Mouse (Mus musculus): ENCODE results near the gene Stub1.
A peak's percentile ranks its signal among the peaks of the same experiment; 100 is the strongest.
"Not testable (repeated sequence)": the region's sequence is repeated elsewhere in the genome, so short reads cannot be mapped to it uniquely, and the experiment has no call there.

Stub1 gene

DNA sequence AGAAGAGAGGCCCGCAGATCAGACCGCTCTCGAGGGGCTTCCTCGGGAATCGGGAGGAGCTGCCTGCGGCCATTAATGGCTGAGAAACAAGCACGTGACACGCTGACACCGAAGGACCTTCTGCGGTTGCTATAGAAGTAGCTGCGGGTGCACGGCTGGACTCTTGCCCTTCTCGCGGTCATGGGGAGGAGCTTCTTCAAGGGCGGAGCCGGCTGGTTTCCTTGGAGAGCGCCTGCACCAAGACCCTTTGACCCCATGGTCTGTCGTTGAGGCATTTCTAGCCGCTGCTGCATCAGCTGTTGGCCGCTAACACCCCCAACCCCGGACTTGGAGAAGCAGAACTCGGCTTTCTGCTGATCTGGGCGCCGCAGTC, at the start of gene Stub1:
TSS of gene Stub1 (minus strand) at position 114 of the 373 bp plus-strand sequence.
- DNase-seq = peak; percentile 96 to 98

- peak in 1 of 2 experiments; percentile 46 for DNase-seq
Observed at GRCm38 (mm10) chr17:25882306-25882705, 49.1 kb upstream of the Stub1 start.

GRCm38 (mm10) chr17:25881691-25882090, 48.5 kb upstream of the Stub1 start:
- DNase-seq = peak in 1 of 2 experiments; percentile 30

- peak; percentile 55 to 59 for DNase-seq
Observed at GRCm38 (mm10) chr17:25880913-25881641, 47.9 kb upstream of the Stub1 start.

DNA sequence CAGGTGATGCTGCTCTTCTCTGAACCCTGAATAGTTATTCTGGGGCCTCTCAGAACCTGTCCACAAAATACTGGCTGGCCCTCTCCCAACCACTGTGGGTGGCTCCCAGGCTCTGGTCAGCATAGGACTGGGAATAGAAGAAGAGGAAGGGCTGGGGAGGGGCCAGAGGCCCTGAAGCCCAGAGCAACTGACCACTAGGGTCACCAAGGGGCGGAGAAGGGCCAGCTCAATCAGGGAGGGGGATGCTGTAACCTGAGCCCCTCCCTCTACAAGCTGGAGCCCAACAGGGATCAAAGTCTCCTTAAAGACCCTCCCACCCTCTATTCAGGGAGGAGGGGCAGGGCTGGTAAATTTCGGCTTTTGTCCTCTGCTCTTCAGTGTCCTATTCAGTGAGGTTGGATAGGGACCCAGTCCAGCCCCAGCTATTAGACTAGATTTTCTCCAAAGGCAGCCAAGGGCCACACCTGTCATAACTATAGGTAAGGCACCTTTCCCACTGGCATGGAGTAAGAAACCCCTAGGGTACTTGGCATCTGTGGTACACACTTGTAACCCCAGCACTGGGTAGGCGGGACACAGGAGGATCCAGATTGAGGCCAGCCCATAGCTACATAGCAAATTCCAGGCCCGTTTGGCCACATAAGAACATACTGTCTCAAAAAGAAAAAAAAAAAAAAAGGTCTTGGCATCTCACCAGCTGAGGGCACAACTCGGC, 47.1 kb upstream of the Stub1 start, which contains the start of gene Wfikkn1:
TSS of gene Wfikkn1 (minus strand) at position 663 of the 715 bp plus-strand sequence.
- DNase-seq = peak in 1 of 2 experiments; percentile 62

DNA sequence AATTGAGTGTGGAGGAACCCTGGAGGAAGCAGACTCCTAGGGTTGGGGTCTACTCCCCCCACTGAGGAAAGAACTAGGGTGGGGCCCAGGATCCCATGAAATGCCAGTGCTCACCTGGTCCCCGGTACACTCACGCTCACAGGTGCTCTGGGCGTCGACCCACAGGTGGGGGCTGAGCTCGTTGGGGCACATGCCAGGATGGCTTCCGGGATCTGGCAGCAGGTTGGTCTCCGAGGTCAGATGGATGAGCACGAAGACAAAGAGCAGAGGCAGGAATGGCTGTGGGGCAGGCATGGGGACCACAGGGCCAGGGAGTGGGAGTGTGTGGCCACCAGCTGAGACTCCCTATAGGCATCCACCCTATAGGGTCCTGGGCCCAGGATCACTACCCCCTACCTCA, 46.5 kb upstream of the Stub1 start:
- DNase-seq = peak in 1 of 2 experiments; percentile 58

GRCm38 (mm10) chr17:25879261-25879660, 46.1 kb upstream of the Stub1 start:
- peak; percentile 81 to 89 for DNase-seq

- peak in 1 of 2 experiments; percentile 45 for DNase-seq
Observed at GRCm38 (mm10) chr17:25878611-25879180, 45.5 kb upstream of the Stub1 start.

DNA sequence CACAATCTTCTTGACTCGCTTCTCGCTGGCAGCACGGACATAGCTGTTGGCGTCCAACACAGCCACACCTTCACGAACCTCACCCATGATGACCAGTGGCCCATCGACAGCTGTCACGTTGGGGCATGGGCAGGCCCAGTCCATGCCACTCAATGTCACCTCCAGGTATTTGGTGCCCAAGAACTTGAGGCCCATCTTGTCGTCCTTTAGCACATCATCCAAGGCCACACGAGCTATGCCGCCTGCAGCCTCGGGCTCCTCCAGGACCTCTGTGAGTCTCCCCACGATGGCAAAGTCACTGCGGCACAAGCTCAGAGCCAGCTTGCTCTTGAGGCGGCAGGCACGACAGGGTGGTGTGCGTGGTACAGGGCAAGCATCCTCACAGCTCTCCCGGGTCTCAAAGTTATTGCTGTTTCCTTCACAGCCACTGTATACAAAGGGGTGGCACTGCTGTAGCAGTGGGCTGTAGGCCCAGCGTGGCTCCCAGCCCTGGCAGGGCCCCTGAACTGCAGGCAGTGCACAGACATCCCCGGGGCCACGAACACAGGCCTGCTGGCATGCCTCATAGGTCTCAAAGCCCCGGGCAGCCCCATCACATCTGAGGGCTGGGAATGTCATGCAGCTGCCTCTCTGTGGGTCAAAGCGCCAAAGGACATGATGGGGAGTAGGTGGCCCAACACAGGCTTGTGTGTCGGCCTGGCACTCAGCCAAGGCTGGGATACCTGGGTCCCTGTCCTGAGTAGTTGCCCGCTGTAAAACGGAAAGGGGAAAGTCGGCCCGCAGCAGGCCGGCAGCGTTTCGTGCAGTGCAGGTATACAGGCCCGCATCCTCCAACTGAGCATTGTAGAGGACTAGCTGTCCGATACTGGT, 44.8 kb upstream of the Stub1 start:
- DNase-seq = peak in 1 of 2 experiments; percentile 65

DNA sequence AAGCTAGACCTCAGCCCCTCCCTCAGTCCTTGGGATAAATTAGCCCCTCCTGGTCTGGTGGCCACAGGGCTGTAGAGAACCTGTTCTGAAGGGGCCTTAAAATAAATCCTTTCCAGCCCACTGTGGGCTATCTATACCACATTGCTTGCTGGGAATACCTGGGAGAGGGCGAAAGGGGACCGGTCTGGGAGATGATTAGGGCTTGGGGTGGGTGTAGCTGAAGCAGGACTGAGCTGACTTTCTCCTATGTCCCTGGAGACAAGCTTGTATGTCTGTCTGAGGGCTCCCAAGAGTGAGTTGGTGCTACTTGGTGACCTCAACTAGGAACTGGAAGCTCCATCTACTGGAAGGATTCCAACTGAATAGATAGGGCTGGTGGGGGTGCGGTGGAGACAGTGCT, 43.8 kb upstream of the Stub1 start:
- no peak for DNase-seq

- DNase-seq = peak; percentile 81 to 89
Observed at GRCm38 (mm10) chr17:25876347-25876915, 43.2 kb upstream of the Stub1 start.

GRCm38 (mm10) chr17:25875171-25876136, 42.2 kb upstream of the Stub1 start:
- peak; percentile 92 to 95 for DNase-seq

DNA sequence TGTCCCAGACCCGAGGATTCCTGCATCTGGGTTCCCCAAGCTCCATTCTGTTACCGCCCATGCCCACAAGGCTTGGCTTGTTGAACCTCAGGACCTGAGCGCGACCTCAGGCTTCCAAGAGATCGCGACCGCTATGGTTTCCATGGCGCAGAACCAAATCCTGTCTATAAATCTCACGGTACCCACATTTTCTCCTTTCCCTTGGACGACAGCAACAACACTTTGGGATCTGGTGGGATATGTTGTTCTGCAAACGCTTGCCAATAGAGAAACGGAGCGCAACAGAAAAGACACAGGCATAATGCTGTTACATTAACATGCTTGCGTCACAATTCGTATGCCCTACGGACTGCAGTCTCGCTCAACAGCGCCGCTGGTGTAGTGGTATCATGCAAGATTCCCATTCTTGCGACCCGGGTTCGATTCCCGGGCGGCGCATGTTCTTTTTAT, 41.5 kb upstream of the Stub1 start, which contains the start of gene Mettl26:
TSS of gene Mettl26 (plus strand) at position 354 of the 450 bp plus-strand sequence.
- DNase-seq = peak; percentile 91 to 98

GRCm38 (mm10) chr17:25874148-25874720, 41.0 kb upstream of the Stub1 start:
- no peak for DNase-seq

- no peak for DNase-seq
Observed at GRCm38 (mm10) chr17:25873405-25874147, 40.4 kb upstream of the Stub1 start.

DNA sequence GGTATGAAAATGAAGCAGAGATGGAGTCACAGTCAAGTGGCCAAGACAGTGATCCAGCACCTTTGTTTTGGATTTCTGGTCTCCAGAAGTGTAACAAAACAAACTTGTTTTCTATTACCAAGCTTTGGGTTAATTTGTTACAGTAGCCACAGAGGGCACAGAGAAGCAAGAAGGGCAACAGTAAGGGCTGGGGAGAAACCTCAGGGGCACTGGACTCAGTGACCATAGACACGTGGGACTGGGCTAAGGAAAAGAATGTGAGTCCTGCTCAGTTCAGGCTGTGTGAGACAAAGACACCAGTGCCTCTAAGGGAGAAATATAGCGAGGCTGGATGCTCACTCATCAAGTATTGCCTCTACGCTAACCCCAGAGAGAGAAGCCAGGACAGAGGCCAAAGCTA, 39.5 kb upstream of the Stub1 start:
- DNase-seq = peak in 1 of 2 experiments; percentile 66

DNA sequence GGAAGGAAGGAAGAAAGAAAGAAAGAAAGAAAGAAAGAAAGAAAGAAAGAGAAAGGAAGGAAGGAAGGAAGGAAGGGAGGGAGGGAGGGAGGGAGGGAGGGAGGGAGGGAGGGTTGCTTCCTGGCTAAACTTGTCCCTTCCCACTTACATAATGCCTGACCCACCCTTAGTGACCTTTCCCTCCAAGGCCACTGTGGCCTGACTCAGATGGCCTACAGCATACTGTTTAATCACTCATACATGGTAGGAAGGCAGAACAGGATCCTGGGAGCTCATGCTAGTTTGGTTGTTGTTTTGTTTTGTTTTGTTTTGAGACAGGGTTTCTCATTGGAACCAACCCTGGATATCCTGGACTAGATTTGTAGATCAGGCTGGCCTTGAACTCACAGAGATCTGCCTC, 38.4 kb upstream of the Stub1 start:
- DNase-seq = not testable (repeated sequence)

GRCm38 (mm10) chr17:25869954-25870353, 36.8 kb upstream of the Stub1 start:
- DNase-seq = no peak

DNA sequence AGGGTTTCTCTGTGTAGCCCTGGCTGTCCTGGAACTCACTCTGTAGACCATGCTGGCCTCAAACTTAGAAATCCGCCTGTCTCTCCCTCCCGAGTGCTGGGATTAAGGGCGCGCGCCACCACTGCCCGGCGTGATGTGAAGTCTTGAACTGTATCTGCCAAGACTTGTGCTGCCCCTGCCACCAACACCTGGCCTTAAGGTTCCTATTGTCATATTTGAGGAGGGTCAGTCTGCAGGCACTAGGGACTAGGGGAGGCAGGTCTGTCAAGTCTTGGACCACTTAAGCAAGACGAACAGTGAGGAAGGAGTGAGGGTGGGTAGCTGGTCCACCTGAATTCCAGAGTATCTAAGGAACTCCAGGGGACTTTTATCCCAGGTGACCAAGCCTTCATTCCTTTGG, 36.3 kb upstream of the Stub1 start:
- DNase-seq = no peak
